Mouse (Mus musculus) heart, embryonic 10.5 days (tissue): Measurements from ENCODE around the gene Gcg. TPM values are rescaled to one million over a fixed set of nuclear protein-coding genes. Genes with fewer than 3 reads are reported as not detected.

Experiments used
- DNase-seq: peaks from one replicate; pipeline ENCODE4 v3.0.0-alpha.2; 2017; ENCODE audit warnings: low spot score
- H3K27ac ChIP-seq: fragments of 300-500 bp; sonication (generic); 2 replicates; pipeline ENCODE4 v1.5.1; 2016; ENCODE audit warnings: mild to moderate bottlenecking
- H3K27me3 ChIP-seq: fragments of 300-500 bp; sonication (generic); 2 replicates; pipeline ENCODE4 v1.6.1; 2016; ENCODE audit warnings: mild to moderate bottlenecking; ENCODE audit not compliant: poor library complexity, insufficient read depth, severe bottlenecking
- H3K36me3 ChIP-seq: fragments of 300-500 bp; sonication (generic); 2 replicates; pipeline ENCODE4 v1.6.1; 2016; ENCODE audit warnings: mild to moderate bottlenecking, moderate library complexity
- H3K4me1 ChIP-seq: fragments of 300-500 bp; sonication (generic); 2 replicates; pipeline ENCODE4 v1.6.1; 2016; ENCODE audit warnings: mild to moderate bottlenecking
- H3K4me3 ChIP-seq: fragments of 300-500 bp; sonication (generic); 2 replicates; pipeline ENCODE4 v1.5.1; 2016; ENCODE audit warnings: mild to moderate bottlenecking, moderate library complexity
- H3K9me3 ChIP-seq: fragments of 300-500 bp; sonication (generic); 2 replicates; pipeline ENCODE4 v1.6.1; 2016; ENCODE audit warnings: mild to moderate bottlenecking, moderate library complexity
- WGBS: fragments of 180-500 bp; shearing (Covaris S2); methylation state at CpG from one replicate; pipeline ENCODE4 v1.1.7; 2016; 5-methylcytosine and 5-hydroxymethylcytosine counted together
- polyA plus RNA-seq: library from polyadenylated mRNA; unstranded; fragments of >200 nt; fragmentation: Nextera tagmentation; extraction: Ambion mirVana; gene quantifications from 2 replicates; pipeline ENCODE4 v1.2.1, GENCODE M21; 2016

Gcg gene
- polyA plus RNA-seq, 1 experiment from 2014 or later = 5.9 TPM

GRCm38 (mm10) chr2:62495407-62495806, 12.0 kb upstream of the Gcg start:
- H3K9me3 ChIP-seq = no peaks in the 10 kb centered on the region
- no peaks in the 10 kb centered on the region for H3K36me3 ChIP-seq
- 60% methylated on average over 4 of the region's 4 CpGs for WGBS
- no peaks in the 10 kb centered on the region for H3K4me1 ChIP-seq
- no peaks in the 10 kb centered on the region for H3K27me3 ChIP-seq
- H3K27ac ChIP-seq = no peak overlapping the region
- no peak overlapping the region for H3K4me3 ChIP-seq
- DNase-seq = no peak

GRCm38 (mm10) chr2:62489832-62490231, 6.4 kb upstream of the Gcg start:
- WGBS = 84% methylated on average over 6 of the region's 6 CpGs
- Histone ChIP-seq H3K9me3 (no peaks in the 10 kb centered on the region), H3K4me3 (no peak overlapping the region), H3K36me3 (no peaks in the 10 kb centered on the region), H3K27me3 (no peaks in the 10 kb centered on the region), H3K4me1 (no peaks in the 10 kb centered on the region), H3K27ac (no peak overlapping the region)
- no peak for DNase-seq

GRCm38 (mm10) chr2:62484906-62485305, 1.5 kb upstream of the Gcg start:
- Histone ChIP-seq H3K9me3 (no peaks in the 10 kb centered on the region), H3K27ac (no peak overlapping the region), H3K27me3 (no peaks in the 10 kb centered on the region), H3K4me1 (no peaks in the 10 kb centered on the region), H3K36me3 (no peaks in the 10 kb centered on the region), H3K4me3 (no peak overlapping the region)
- no peak for DNase-seq
- WGBS = 78% methylated on average over 3 of the region's 3 CpGs

GRCm38 (mm10) chr2:62480285-62481198, 2.9 kb downstream of the Gcg start:
- 72% methylated on average over 9 of the region's 9 CpGs for WGBS
- no peaks in the 10 kb centered on the region for H3K27me3 ChIP-seq
- no peaks in the 10 kb centered on the region for H3K4me1 ChIP-seq
- H3K36me3 ChIP-seq = no peaks in the 10 kb centered on the region
- no peak overlapping the region for H3K4me3 ChIP-seq
- no peaks in the 10 kb centered on the region for H3K9me3 ChIP-seq
- no peak for DNase-seq
- H3K27ac ChIP-seq = no peak overlapping the region

- WGBS = 79% methylated on average over 9 of the region's 9 CpGs
- DNase-seq = no peak
- no peaks in the 10 kb centered on the region for H3K4me1 ChIP-seq
- H3K9me3 ChIP-seq = no peaks in the 10 kb centered on the region
- H3K27me3 ChIP-seq = no peaks in the 10 kb centered on the region
- no peaks in the 10 kb centered on the region for H3K36me3 ChIP-seq
- no peak overlapping the region for H3K27ac ChIP-seq
- H3K4me3 ChIP-seq = no peak overlapping the region
Measured at GRCm38 (mm10) chr2:62469551-62469950, 13.9 kb downstream of the Gcg start.

GRCm38 (mm10) chr2:62463287-62463686, 20.2 kb downstream of the Gcg start:
- Histone ChIP-seq H3K36me3 (no peaks in the 10 kb centered on the region), H3K27me3 (no peaks in the 10 kb centered on the region), H3K4me1 (no peaks in the 10 kb centered on the region), H3K4me3 (no peak overlapping the region), H3K9me3 (no peaks in the 10 kb centered on the region), H3K27ac (no peak overlapping the region)
- no peak for DNase-seq
- 74% methylated on average over 2 of the region's 2 CpGs for WGBS

GRCm38 (mm10) chr2:62462174-62462573, 21.3 kb downstream of the Gcg start:
- H3K36me3 ChIP-seq = no peaks in the 10 kb centered on the region
- DNase-seq = no peak
- no peaks in the 10 kb centered on the region for H3K9me3 ChIP-seq
- H3K4me3 ChIP-seq = no peak overlapping the region
- H3K27ac ChIP-seq = no peak overlapping the region
- H3K27me3 ChIP-seq = no peaks in the 10 kb centered on the region
- H3K4me1 ChIP-seq = no peaks in the 10 kb centered on the region
- WGBS = 75% methylated on average over 2 of the region's 2 CpGs

GRCm38 (mm10) chr2:62460815-62461450, 22.5 kb downstream of the Gcg start:
- H3K4me3 ChIP-seq = no peak overlapping the region
- H3K9me3 ChIP-seq = no peaks in the 10 kb centered on the region
- WGBS = 81% methylated on average over 12 of the region's 12 CpGs

GRCm38 (mm10) chr2:62460231-62460710, 23.2 kb downstream of the Gcg start:
- H3K4me1 ChIP-seq = no peaks in the 10 kb centered on the region

More at GRCm38 (mm10) chr2:62460815-62461450, 22.5 kb downstream of the Gcg start:
- no peaks in the 10 kb centered on the region for H3K27me3 ChIP-seq
- DNase-seq = no peak
- no peaks in the 10 kb centered on the region for H3K4me1 ChIP-seq
- H3K36me3 ChIP-seq = no peaks in the 10 kb centered on the region
- no peak overlapping the region for H3K27ac ChIP-seq

GRCm38 (mm10) chr2:62459241-62460174, 23.9 kb downstream of the Gcg start:
- Histone ChIP-seq H3K4me3 (no peak overlapping the region), H3K27ac (no peak overlapping the region), H3K27me3 (no peaks in the 10 kb centered on the region), H3K9me3 (no peaks in the 10 kb centered on the region), H3K4me1 (no peaks in the 10 kb centered on the region), H3K36me3 (no peaks in the 10 kb centered on the region)
- DNase-seq = no peak
- WGBS = 70% methylated on average over 18 of the region's 18 CpGs

More at GRCm38 (mm10) chr2:62460231-62460710, 23.2 kb downstream of the Gcg start:
- DNase-seq = no peak
- 83% methylated on average over 7 of the region's 7 CpGs for WGBS
- Histone ChIP-seq H3K9me3 (no peaks in the 10 kb centered on the region), H3K27me3 (no peaks in the 10 kb centered on the region), H3K27ac (no peak overlapping the region), H3K36me3 (no peaks in the 10 kb centered on the region), H3K4me3 (no peak overlapping the region)

GRCm38 (mm10) chr2:62458070-62458469, 25.4 kb downstream of the Gcg start:
- Histone ChIP-seq H3K27me3 (no peaks in the 10 kb centered on the region), H3K9me3 (no peaks in the 10 kb centered on the region), H3K4me3 (no peak overlapping the region), H3K27ac (no peak overlapping the region), H3K36me3 (no peaks in the 10 kb centered on the region), H3K4me1 (no peaks in the 10 kb centered on the region)
- DNase-seq = no peak
- 48% methylated on average over 9 of the region's 9 CpGs for WGBS

- no peak for DNase-seq
- Histone ChIP-seq H3K4me1 (no peaks in the 10 kb centered on the region), H3K9me3 (no peaks in the 10 kb centered on the region), H3K4me3 (no peak overlapping the region), H3K27ac (no peak overlapping the region), H3K27me3 (no peaks in the 10 kb centered on the region), H3K36me3 (no peaks in the 10 kb centered on the region)
- WGBS = 80% methylated on average over 11 of the region's 11 CpGs
Measured at GRCm38 (mm10) chr2:62454991-62455390, 28.5 kb downstream of the Gcg start.
